Mouse (Mus musculus): ENCODE measurements around the gene Sc5d. TPM values are rescaled to one million over a fixed set of nuclear protein-coding genes. Genes with fewer than 3 reads are reported as not detected.

Gene Sc5d
- polyA plus RNA-seq, 1 experiment from 2014 or later = 63.0 TPM

- H3K9me3 ChIP-seq = no peaks in the 10 kb centered on the region
- no peak overlapping the region for H3K27ac ChIP-seq
- 61% methylated on average over 13 of the region's 13 CpGs for WGBS
- H3K4me1 ChIP-seq (replicated peaks) = no peaks in the 10 kb centered on the region
- H3K36me3 ChIP-seq = no peaks in the 10 kb centered on the region
- H3K9ac ChIP-seq = no peak overlapping the region
- no peaks in the 10 kb centered on the region for H3K27me3 ChIP-seq
- H3K4me2 ChIP-seq = no peak overlapping the region
- ATAC-seq (ENCODE audit: low FRiP score) = no peak
- no peak overlapping the region for H3K4me3 ChIP-seq
Observed at GRCm38 (mm10) chr9:42275027-42275760, 11.1 kb upstream of the Sc5d start.

- Histone ChIP-seq H3K9me3 (no peaks in the 10 kb centered on the region), H3K4me1 (replicated peaks) (no peaks in the 10 kb centered on the region), H3K9ac (no peak overlapping the region), H3K27me3 (no peaks in the 10 kb centered on the region), H3K4me3 (no peak overlapping the region), H3K4me2 (no peak overlapping the region), H3K36me3 (no peaks in the 10 kb centered on the region), H3K27ac (no peak overlapping the region)
- WGBS = 91% methylated on average over 6 of the region's 6 CpGs
- no peak for ATAC-seq (ENCODE audit: low FRiP score)
Observed at GRCm38 (mm10) chr9:42273682-42274296, 9.7 kb upstream of the Sc5d start.

- Histone ChIP-seq H3K9ac (no peak overlapping the region), H3K27ac (no peak overlapping the region), H3K36me3 (no peaks in the 10 kb centered on the region), H3K4me3 (no peak overlapping the region), H3K27me3 (no peaks in the 10 kb centered on the region), H3K4me1 (replicated peaks) (no peaks in the 10 kb centered on the region), H3K9me3 (no peaks in the 10 kb centered on the region), H3K4me2 (no peak overlapping the region)
- ATAC-seq (ENCODE audit: low FRiP score) = no peak
- WGBS = 80% methylated on average over 3 of the region's 3 CpGs
Observed at GRCm38 (mm10) chr9:42273174-42273573, 9.1 kb upstream of the Sc5d start.

- no peaks in the 10 kb centered on the region for H3K36me3 ChIP-seq
- no peaks in the 10 kb centered on the region for H3K4me1 ChIP-seq (replicated peaks)
- H3K4me2 ChIP-seq = no peak overlapping the region
- no peaks in the 10 kb centered on the region for H3K27me3 ChIP-seq
- 72% methylated on average over 4 of the region's 4 CpGs for WGBS
- H3K9me3 ChIP-seq = no peaks in the 10 kb centered on the region
- no peak overlapping the region for H3K9ac ChIP-seq
- H3K27ac ChIP-seq = no peak overlapping the region
- ATAC-seq (ENCODE audit: low FRiP score) = no peak
- H3K4me3 ChIP-seq = no peak overlapping the region
Observed at GRCm38 (mm10) chr9:42272690-42273089, 8.6 kb upstream of the Sc5d start.

- ATAC-seq (ENCODE audit: low FRiP score) = no peak
Observed at GRCm38 (mm10) chr9:42271456-42271855, 7.4 kb upstream of the Sc5d start.

GRCm38 (mm10) chr9:42270617-42271016 is 6.6 kb upstream of the Sc5d start:
- WGBS = 96% methylated on average over 3 of the region's 3 CpGs
- Histone ChIP-seq H3K4me3 (no peak overlapping the region), H3K9ac (no peak overlapping the region), H3K4me1 (replicated peaks) (peaks cover 2% of the 10 kb centered on the region), H3K36me3 (no peaks in the 10 kb centered on the region), H3K27ac (no peak overlapping the region), H3K27me3 (no peaks in the 10 kb centered on the region), H3K9me3 (no peaks in the 10 kb centered on the region), H3K4me2 (no peak overlapping the region)
- no peak for ATAC-seq (ENCODE audit: low FRiP score)

More at GRCm38 (mm10) chr9:42271456-42271855, 7.4 kb upstream of the Sc5d start:
- Histone ChIP-seq H3K36me3 (no peaks in the 10 kb centered on the region), H3K4me1 (replicated peaks) (no peaks in the 10 kb centered on the region), H3K27me3 (no peaks in the 10 kb centered on the region), H3K27ac (no peak overlapping the region), H3K9ac (no peak overlapping the region), H3K4me2 (no peak overlapping the region), H3K4me3 (no peak overlapping the region), H3K9me3 (no peaks in the 10 kb centered on the region)
- 93% methylated on average over 5 of the region's 5 CpGs for WGBS

GRCm38 (mm10) chr9:42270081-42270480 is 6.0 kb upstream of the Sc5d start:
- no peak overlapping the region for H3K4me3 ChIP-seq
- WGBS = 89% methylated on average over 5 of the region's 5 CpGs

GRCm38 (mm10) chr9:42268371-42268770 is 4.3 kb upstream of the Sc5d start:
- Histone ChIP-seq H3K9me3 (no peaks in the 10 kb centered on the region), H3K27ac (no peak overlapping the region), H3K4me3 (no peak overlapping the region), H3K4me2 (no peak overlapping the region), H3K9ac (no peak overlapping the region), H3K27me3 (no peaks in the 10 kb centered on the region), H3K36me3 (no peaks in the 10 kb centered on the region), H3K4me1 (replicated peaks) (peaks cover 14% of the 10 kb centered on the region)
- ATAC-seq (ENCODE audit: low FRiP score) = no peak
- WGBS = 88% methylated on average over 5 of the region's 5 CpGs

More at GRCm38 (mm10) chr9:42270081-42270480, 6.0 kb upstream of the Sc5d start:
- no peak overlapping the region for H3K9ac ChIP-seq
- H3K27ac ChIP-seq = no peak overlapping the region
- H3K27me3 ChIP-seq = no peaks in the 10 kb centered on the region
- no peaks in the 10 kb centered on the region for H3K36me3 ChIP-seq
- H3K9me3 ChIP-seq = no peaks in the 10 kb centered on the region
- ATAC-seq (ENCODE audit: low FRiP score) = no peak
- no peak overlapping the region for H3K4me2 ChIP-seq
- peaks cover 7% of the 10 kb centered on the region for H3K4me1 ChIP-seq (replicated peaks)

GRCm38 (mm10) chr9:42265309-42265708 is 1.3 kb upstream of the Sc5d start:
- H3K4me3 ChIP-seq = no peak overlapping the region
- peak overlapping the region; percentile 96; the same call in 1 of the 2 replicates for H3K27ac ChIP-seq
- no peaks in the 10 kb centered on the region for H3K36me3 ChIP-seq
- no peak for ATAC-seq (ENCODE audit: low FRiP score)
- no peaks in the 10 kb centered on the region for H3K9me3 ChIP-seq
- H3K4me2 ChIP-seq = peak overlapping the region; percentile 77
- WGBS = 86% methylated on average over 4 of the region's 4 CpGs
- H3K9ac ChIP-seq = no peak overlapping the region
- H3K27me3 ChIP-seq = no peaks in the 10 kb centered on the region
- H3K4me1 ChIP-seq (replicated peaks) = peaks cover 38% of the 10 kb centered on the region

GRCm38 (mm10) chr9:42263709-42264111 is 346 bp downstream of the Sc5d start:
- ATAC-seq (ENCODE audit: low FRiP score) = no peak; the same call in 1 of the 2 replicates
- Histone ChIP-seq H3K9me3 (no peaks in the 10 kb centered on the region), H3K27me3 (no peaks in the 10 kb centered on the region), H3K4me1 (replicated peaks) (peaks cover 38% of the 10 kb centered on the region), H3K4me3 (peak overlapping the region; percentile 72), H3K27ac (peak overlapping the region; percentile 96), H3K9ac (peak overlapping the region; percentile 89), H3K4me2 (peak overlapping the region; percentile 77), H3K36me3 (peaks cover 7% of the 10 kb centered on the region)
- under 1% methylated on average over 18 of the region's 18 CpGs for WGBS

GRCm38 (mm10) chr9:42260481-42260880 is 3.6 kb downstream of the Sc5d start:
- no peak overlapping the region for H3K27ac ChIP-seq
- 93% methylated on average over 5 of the region's 5 CpGs for WGBS
- no peak overlapping the region for H3K4me2 ChIP-seq
- no peak for ATAC-seq (ENCODE audit: low FRiP score)
- H3K9ac ChIP-seq = no peak overlapping the region
- H3K27me3 ChIP-seq = no peaks in the 10 kb centered on the region
- H3K36me3 ChIP-seq = peaks cover 39% of the 10 kb centered on the region
- no peak overlapping the region for H3K4me3 ChIP-seq
- peaks cover 35% of the 10 kb centered on the region for H3K4me1 ChIP-seq (replicated peaks)
- H3K9me3 ChIP-seq = no peaks in the 10 kb centered on the region

GRCm38 (mm10) chr9:42249112-42249511 is 14.9 kb downstream of the Sc5d start:
- no peaks in the 10 kb centered on the region for H3K27me3 ChIP-seq
- ATAC-seq (ENCODE audit: low FRiP score) = no peak
- H3K36me3 ChIP-seq = peaks cover 25% of the 10 kb centered on the region
- no peak overlapping the region for H3K4me2 ChIP-seq
- H3K4me3 ChIP-seq = no peak overlapping the region
- no peak overlapping the region for H3K9ac ChIP-seq
- H3K9me3 ChIP-seq = no peaks in the 10 kb centered on the region
- no peaks in the 10 kb centered on the region for H3K4me1 ChIP-seq (replicated peaks)
- WGBS = 86% methylated on average over 6 of the region's 6 CpGs
- no peak overlapping the region for H3K27ac ChIP-seq

- Histone ChIP-seq H3K9me3 (no peaks in the 10 kb centered on the region), H3K27me3 (no peaks in the 10 kb centered on the region), H3K4me1 (replicated peaks) (peaks cover under 1% of the 10 kb centered on the region; the same call in 1 of the 2 replicates), H3K36me3 (peaks cover 11% of the 10 kb centered on the region), H3K27ac (no peak overlapping the region), H3K4me3 (no peak overlapping the region), H3K4me2 (no peak overlapping the region), H3K9ac (no peak overlapping the region)
- ATAC-seq (ENCODE audit: low FRiP score) = no peak
- WGBS = 92% methylated on average over 6 of the region's 6 CpGs
Observed at GRCm38 (mm10) chr9:42246688-42247087, 17.4 kb downstream of the Sc5d start.
